Mouse (Mus musculus) left cerebral cortex, postnatal 10 days (tissue): ENCODE measurements around the gene Ndufaf5. TPM values are rescaled to one million over a fixed set of nuclear protein-coding genes. Genes with fewer than 3 reads are reported as not detected.
"Not testable (repeated sequence)": the region's sequence is repeated elsewhere in the genome, so short reads cannot be mapped to it uniquely, and the experiment has no call there.

Experiments
- DNase-seq, 2 experiments: peaks; one replicate each; pipeline ENCODE4 v3.0.0; 2021 to 2022; ENCODE audit warnings: low spot score in 2 of 2, mixed read lengths in 1 of 2; ENCODE audit errors: extremely low spot score in 1 of 2
- intact Hi-C: fragments of 180-260 bp; cut with DNase I; formaldehyde crosslinking; loops from one replicate; pipeline ENCODE4 v1.15.1; 2025
- total RNA-seq, 2 experiments: library from RNA; stranded (reverse); gene quantifications; 2 replicates each; pipeline ENCODE4 v1.2.3; 2021

Ndufaf5 gene
- 10 to 100 TPM; 53.8 to 59.0 TPM for total RNA-seq

DNA sequence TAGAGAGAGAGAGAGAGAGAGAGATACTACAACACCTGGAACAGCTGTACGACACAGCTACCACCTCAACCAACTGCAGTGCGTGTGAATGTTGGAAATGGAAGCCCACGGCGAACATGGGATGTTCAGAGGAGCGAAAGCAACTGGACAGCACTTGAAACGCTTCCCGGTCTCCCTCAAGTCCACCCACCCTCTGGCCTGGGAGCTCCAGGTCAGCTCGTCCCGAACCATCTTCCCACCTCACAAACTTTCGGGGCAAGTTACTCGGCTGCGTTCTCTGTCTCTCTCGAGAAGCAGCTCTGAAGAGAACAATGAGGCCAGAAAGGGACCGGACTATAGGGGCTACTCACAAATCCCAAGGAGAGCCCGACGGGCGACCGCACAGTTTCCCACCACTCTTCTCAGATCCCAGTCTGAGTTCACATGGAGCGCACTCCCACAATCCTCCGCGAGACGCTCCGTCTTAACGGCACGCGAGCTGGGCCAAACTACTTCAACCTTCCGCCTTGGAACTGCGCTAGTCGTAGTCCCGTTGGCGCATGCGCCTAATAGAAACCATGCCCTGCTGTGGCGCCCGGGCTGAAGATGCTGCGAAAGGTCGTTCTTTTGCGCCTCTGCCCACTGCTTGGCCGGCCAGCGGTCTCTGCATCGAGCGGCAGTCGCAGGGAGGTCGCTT, at the start of gene Ndufaf5, which contains the start of gene Esf1:
Gene Ndufaf5, plus strand, starts transcription at position 523 of the 676 bp plus-strand sequence.
Gene Esf1, minus strand, starts transcription at position 438 of the 676 bp plus-strand sequence.
- intact Hi-C loops: no loop called here
- DNase-seq: peak; percentile 95

DNA sequence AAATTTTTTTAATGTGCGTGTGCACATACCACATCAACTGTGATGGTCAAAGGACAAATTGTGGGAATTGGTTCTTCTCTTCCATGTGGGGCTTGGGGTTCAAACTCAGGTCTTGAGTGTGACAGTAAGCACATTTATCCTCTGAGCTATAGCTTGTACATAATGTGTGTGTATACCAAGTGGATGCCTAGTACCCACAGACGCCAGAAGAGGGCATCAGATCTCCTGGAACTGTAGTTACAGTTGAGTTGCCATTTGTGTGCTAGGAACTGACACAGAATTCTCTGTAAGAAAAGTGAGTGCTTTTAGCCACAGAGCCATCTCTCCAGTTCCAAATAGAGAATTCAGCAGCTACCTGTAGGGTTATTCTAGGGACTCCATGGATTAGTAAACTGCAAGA, 44.9 kb upstream of the Ndufaf5 start:
- no peak for DNase-seq

GRCm38 (mm10) chr2:140151743-140152142, 18.7 kb upstream of the Ndufaf5 start, which contains the start of gene Gm17374:
Gene Gm17374, plus strand, starts transcription at chr2:140152043.
- DNase-seq: not testable (repeated sequence)
- intact Hi-C loops: loop anchor here (10.0 kb wide), 1 partner anchor 727 kb away; no protein-coding TSS in a partner anchor

More for the DNA sequence above, 44.9 kb upstream of the Ndufaf5 start:
- intact Hi-C loops: no loop called here

GRCm38 (mm10) chr2:140159186-140159730, 11.2 kb upstream of the Ndufaf5 start:
- peak in 1 of 2 experiments; percentile 17 for DNase-seq
- intact Hi-C loops: loop anchor here (5.0 to 10.0 kb wide), 2 partner anchors 567 to 734 kb away; no protein-coding TSS in a partner anchor

DNA sequence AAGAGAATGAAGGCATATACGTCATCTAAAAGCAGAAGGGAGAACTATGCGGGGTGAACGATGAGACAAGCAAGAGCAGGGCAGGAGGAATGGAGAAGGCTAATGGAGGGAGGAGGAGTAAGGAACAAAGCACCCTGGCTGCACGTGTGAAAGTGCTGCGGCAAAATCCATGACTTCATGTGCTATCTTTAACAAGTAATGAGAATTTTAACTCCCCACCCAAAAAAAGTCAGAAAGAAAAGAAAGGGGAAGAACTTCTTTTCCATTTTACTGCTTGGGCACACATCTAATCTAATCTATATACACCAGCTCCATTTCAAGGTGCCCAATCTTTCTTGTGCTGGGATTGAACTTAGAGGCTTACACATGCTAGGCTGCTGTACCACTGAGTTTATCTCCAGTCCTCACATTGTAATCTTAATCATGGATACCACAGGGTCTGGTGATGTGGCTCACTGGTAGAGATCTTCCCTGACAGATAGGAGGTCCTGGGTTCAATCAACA, 7.0 kb upstream of the Ndufaf5 start:
- intact Hi-C loops: no loop called here
- no peak for DNase-seq

- DNase-seq: no peak
Observed at GRCm38 (mm10) chr2:140169057-140169456, 1.4 kb upstream of the Ndufaf5 start.

GRCm38 (mm10) chr2:140170803-140171553, 529 bp downstream of the Ndufaf5 start:
- no peak for DNase-seq
- intact Hi-C loops: no loop called here

More at GRCm38 (mm10) chr2:140169057-140169456, 1.4 kb upstream of the Ndufaf5 start:
- intact Hi-C loops: no loop called here

DNA sequence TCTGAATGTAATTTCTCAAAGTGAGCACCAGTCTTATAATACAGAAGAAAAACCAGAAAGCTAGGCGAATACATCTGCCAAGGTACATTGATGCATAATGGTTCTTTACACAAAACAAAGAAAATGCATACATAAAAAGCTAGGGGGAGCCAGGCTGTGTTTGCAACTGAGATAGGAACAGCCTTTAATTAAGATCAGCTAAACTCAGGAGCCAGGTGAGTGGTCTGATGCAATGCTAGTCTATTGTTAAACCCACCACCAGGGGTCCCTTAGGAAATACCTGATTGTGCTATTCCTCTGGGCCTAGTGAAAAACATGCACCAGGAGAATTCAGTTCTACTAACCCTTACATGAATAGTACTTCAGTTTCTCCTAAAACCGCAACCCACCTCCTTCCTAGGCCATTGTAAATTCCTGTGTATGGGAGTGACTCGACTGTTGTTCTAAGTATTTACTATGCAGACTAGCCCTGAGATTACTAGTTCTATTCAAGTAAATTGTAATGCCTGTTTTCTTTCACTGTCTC, 15.3 kb downstream of the Ndufaf5 start:
- not testable (repeated sequence) for DNase-seq

DNA sequence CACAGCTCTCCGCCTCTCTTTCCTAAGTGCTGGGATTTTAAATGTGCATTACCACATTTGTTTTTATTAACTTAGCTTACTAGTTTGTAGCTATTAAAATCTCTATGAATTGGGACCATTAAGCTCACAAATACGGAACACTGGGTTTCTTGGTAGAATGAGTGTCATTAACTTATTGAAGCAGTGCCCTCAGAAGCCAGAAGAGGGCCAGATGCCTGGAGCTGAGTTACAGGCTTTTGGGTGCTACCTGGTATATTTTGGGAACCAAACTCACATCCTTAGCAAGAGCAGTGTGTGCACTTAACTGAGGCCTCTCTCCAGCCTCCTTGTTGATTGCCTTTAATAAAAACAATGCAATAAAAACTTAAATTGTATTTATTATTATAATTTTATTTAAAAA, 30.3 kb downstream of the Ndufaf5 start:
- intact Hi-C loops: no loop called here

More for the DNA sequence above, 15.3 kb downstream of the Ndufaf5 start:
- intact Hi-C loops: not testable (repeated sequence)

GRCm38 (mm10) chr2:140202573-140202972, 32.1 kb downstream of the Ndufaf5 start:
- intact Hi-C loops: loop anchor here (2.0 kb wide), 1 partner anchor 224 kb away; no protein-coding TSS in a partner anchor
- DNase-seq: no peak

More for the DNA sequence above, 30.3 kb downstream of the Ndufaf5 start:
- DNase-seq: no peak

DNA sequence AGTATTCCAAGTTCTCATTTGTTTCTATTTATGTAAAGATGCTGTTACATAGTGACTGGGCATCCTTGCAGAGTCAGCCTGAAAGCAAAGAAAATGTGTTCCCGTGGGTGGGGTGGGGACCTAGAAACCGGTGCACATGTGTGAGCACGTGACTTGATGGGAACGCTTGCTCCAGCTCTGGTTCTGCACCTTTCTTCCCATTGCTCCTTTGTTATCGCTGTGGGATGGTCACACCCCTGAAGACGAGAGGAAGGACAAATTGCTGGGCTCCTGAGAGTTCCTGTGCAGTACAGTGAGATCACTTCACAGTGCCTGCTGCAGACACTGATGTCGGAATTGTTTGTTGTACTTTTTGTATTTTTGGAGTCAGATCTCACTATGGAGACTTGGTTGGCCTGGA, 33.3 kb downstream of the Ndufaf5 start:
- DNase-seq: no peak
- intact Hi-C loops: loop anchor here (2.0 kb wide), 1 partner anchor 223 kb away; no protein-coding TSS in a partner anchor

DNA sequence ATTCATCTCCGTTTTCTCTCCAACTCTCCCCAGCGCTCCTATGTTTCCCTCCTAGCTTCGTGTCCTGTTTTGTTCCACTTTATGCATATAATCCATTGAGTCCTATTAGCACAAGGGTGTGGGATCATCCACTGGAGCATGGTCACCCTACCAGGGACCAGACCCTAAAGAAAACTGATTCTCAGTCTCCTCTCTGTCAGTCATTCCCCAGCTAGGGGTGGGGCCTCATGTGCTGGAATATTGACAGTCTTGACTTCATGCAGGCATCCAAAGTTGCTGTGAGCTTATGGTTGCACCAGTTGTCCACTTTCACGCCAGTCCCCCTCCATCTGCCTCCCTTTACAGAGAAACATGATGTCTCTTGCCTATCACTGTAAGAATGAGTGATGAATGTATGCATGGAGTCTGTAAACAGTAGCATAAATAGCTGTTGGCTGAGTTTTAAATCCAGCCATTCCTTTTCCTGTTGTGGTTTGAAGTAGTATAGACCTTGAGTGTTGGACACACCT, 44.1 kb downstream of the Ndufaf5 start:
- intact Hi-C loops: no loop called here
- no peak for DNase-seq

GRCm38 (mm10) chr2:140215415-140215814, 45.0 kb downstream of the Ndufaf5 start:
- intact Hi-C loops: no loop called here
- no peak for DNase-seq

DNA sequence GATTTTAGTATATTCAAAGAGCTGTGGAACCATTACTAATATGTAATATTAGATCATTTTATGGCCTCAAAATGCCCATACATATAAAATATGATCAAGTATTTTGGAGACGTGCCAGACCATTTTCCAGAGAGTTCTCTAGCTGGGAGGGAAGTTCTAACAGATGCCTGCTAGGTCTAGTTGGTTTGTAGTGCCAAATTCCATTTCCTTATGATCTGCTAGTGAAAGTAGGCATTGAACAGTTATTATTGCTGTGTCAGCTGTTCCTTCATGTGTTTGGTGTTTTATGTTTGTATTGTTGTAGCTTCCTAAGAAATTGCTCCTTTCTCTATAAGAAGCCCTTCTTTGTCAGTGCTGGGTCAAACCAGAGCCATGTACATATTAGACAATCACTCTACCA, 45.5 kb downstream of the Ndufaf5 start:
- no peak for DNase-seq
- intact Hi-C loops: no loop called here

DNA sequence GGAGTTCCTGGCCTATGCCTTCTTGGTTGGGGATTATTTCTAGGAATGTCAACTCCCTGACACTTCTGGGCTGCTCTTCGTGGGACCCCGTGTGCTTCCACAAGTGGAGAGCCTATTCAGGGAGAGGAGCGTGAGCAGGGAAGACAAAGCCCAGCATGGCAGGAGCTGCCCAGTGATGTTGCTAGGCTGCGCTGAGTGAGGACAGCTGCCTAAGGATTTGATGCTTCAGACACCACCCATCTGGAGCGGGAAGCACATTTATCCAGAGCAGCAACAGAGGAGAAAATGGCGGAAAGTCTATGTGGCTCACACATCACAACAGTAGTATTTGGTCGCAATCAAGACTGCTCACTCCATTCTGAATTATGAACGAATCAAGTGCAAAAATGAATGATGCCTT, 49.9 kb downstream of the Ndufaf5 start:
- DNase-seq: no peak
- intact Hi-C loops: no loop called here

GRCm38 (mm10) chr2:140230295-140230694, 59.8 kb downstream of the Ndufaf5 start:
- peak in 1 of 2 experiments; percentile 23 for DNase-seq
- intact Hi-C loops: no loop called here

DNA sequence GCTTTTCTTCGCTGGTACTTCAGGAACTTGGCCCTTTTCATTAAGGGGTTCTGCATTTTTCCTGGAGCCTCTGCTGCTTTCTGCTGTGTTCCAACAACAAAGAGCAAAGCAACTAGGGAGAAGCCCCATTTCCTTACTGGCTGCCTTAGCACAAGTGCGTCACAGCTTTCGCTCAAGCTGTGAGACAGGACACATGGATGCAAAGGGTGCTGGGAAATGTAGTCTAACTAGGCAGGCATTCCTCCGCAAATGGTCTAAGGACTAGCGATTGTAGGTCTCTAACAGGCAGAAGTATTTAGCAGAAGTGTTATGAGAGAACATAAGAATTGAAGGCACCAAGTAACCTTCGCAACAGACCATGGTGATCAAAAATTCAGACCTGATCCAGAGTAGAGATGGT, 66.8 kb downstream of the Ndufaf5 start:
- intact Hi-C loops: no loop called here
- DNase-seq: no peak

DNA sequence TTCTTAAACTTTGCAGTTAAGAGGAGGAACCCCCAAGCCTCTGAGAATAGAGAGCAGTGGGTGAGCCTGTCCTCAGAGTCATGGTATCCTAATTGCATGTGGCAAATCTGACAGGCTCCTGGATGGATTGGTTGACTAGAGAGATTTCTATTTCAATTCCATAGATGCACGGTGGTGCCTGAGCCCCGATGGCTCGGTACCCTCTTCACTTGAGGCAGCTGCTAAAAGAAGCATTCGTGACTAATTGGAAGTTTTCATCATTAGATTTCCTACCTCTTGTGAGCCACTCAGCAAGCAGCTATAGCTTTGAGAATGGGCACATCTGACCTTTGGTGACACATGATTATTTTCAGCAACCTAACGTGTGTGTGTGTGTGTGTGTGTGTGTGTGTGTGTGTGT, 71.9 kb downstream of the Ndufaf5 start:
- no peak for DNase-seq
- intact Hi-C loops: no loop called here

GRCm38 (mm10) chr2:140243105-140243504, 72.7 kb downstream of the Ndufaf5 start:
- no peak for DNase-seq

More at GRCm38 (mm10) chr2:140243105-140243504, 72.7 kb downstream of the Ndufaf5 start:
- intact Hi-C loops: no loop called here
